Mouse (Mus musculus): Measurements from ENCODE around the gene Ptpdc1. TPM values are rescaled to one million over a fixed set of nuclear protein-coding genes. Genes with fewer than 3 reads are reported as not detected.

Gene Ptpdc1
- polyA plus RNA-seq, 1 experiment from 2014 or later = 10.7 TPM

- 65% methylated on average over 1 of the region's 1 CpGs for WGBS
Measured at GRCm38 (mm10) chr13:48555976-48556375, 69.5 kb downstream of the Ptpdc1 start.

DNA sequence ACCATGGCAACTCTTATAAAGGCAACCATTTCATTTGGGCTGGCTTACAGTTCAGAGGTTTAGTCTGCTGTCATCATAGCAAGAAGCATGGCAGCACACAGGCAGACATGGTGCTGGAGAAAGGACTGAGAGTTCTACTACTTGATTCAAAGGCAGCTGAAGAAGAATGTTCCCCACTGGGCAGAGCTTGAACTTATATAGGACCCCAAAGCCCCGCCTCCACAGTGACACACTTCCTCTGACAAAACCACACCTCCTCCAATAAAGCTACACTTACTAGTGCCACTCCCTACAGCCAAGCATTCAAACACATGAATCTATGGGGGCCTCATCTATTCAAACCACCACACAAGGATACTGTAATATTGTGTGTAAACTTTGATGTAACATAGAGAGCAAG, 70.9 kb downstream of the Ptpdc1 start:
- Histone ChIP-seq H3K9ac (ENCODE audit: low read depth, low read length) (no peak overlapping the region), H3K4me1 (replicated peaks; ENCODE audit: insufficient read depth, low read length) (0 out of 2 replicates have a peak, but pooled peaks cover 3% of the 10 kb centered on the region), H3K36me3 (ENCODE audit: insufficient read depth, low read length) (no peaks in the 10 kb centered on the region), H3K9me3 (replicated peaks; ENCODE audit: low read length) (no peaks in the 10 kb centered on the region), H3K4me2 (ENCODE audit: low read length) (no peak overlapping the region), H3K27me3 (ENCODE audit: insufficient read depth, low read length) (no peaks in the 10 kb centered on the region), H3K4me3 (replicated peaks; ENCODE audit: low read depth, low read length) (no peak overlapping the region), H3K27ac (no peak overlapping the region)
- TF ChIP-seq CTCF (IDR thresholded peaks at IDR 0.05; ENCODE audit: low read depth) = no peak
- WGBS = 86% methylated on average over 1 of the region's 1 CpGs
- ATAC-seq (replicated peaks; ENCODE audit: low FRiP score, low read depth) (no peak), DNase-seq (ENCODE audit: low spot score) (no peak)

More at GRCm38 (mm10) chr13:48555976-48556375, 69.5 kb downstream of the Ptpdc1 start:
- Histone ChIP-seq H3K4me2 (ENCODE audit: low read length) (no peak overlapping the region), H3K4me1 (replicated peaks; ENCODE audit: insufficient read depth, low read length) (0 out of 2 replicates have a peak, but pooled peaks cover 3% of the 10 kb centered on the region), H3K4me3 (replicated peaks; ENCODE audit: low read depth, low read length) (no peak overlapping the region), H3K27me3 (ENCODE audit: insufficient read depth, low read length) (no peaks in the 10 kb centered on the region), H3K36me3 (ENCODE audit: insufficient read depth, low read length) (no peaks in the 10 kb centered on the region), H3K27ac (no peak overlapping the region), H3K9me3 (replicated peaks; ENCODE audit: low read length) (no peaks in the 10 kb centered on the region), H3K9ac (ENCODE audit: low read depth, low read length) (no peak overlapping the region)
- ATAC-seq (replicated peaks; ENCODE audit: low FRiP score, low read depth) (no peak), DNase-seq (ENCODE audit: low spot score) (no peak)
- TF ChIP-seq CTCF (IDR thresholded peaks at IDR 0.05; ENCODE audit: low read depth) = no peak

DNA sequence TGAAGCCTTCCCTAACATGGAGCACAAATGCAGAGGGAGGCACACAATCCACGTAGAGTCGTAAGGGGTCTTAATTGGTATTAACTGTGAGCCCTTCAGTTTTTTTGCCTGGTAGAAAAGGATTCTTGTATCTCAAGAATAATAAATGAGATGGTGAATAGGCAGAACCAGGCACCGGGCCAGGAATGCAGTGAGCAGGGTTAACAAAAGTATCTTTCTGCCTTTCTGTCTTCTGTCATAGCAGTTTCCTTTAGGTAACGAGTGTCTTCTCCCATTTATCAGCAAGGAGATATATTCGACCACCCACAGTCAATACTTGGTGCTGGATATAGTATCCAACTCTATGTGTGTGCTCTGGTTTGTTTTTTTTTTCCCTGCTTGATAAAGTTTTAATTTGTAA, 72.0 kb downstream of the Ptpdc1 start:
- ATAC-seq (replicated peaks; ENCODE audit: low FRiP score, low read depth) (no peak), DNase-seq (ENCODE audit: low spot score) (no peak)
- TF ChIP-seq CTCF (IDR thresholded peaks at IDR 0.05; ENCODE audit: low read depth) = no peak
- Histone ChIP-seq H3K4me3 (replicated peaks; ENCODE audit: low read depth, low read length) (no peak overlapping the region), H3K9me3 (replicated peaks; ENCODE audit: low read length) (no peaks in the 10 kb centered on the region), H3K4me1 (replicated peaks; ENCODE audit: insufficient read depth, low read length) (0 out of 2 replicates have a peak, but pooled peaks cover 3% of the 10 kb centered on the region), H3K9ac (ENCODE audit: low read depth, low read length) (no peak overlapping the region), H3K27me3 (ENCODE audit: insufficient read depth, low read length) (no peaks in the 10 kb centered on the region), H3K4me2 (ENCODE audit: low read length) (no peak overlapping the region), H3K27ac (no peak overlapping the region), H3K36me3 (ENCODE audit: insufficient read depth, low read length) (no peaks in the 10 kb centered on the region)
- WGBS = 58% methylated on average over 5 of the region's 5 CpGs

DNA sequence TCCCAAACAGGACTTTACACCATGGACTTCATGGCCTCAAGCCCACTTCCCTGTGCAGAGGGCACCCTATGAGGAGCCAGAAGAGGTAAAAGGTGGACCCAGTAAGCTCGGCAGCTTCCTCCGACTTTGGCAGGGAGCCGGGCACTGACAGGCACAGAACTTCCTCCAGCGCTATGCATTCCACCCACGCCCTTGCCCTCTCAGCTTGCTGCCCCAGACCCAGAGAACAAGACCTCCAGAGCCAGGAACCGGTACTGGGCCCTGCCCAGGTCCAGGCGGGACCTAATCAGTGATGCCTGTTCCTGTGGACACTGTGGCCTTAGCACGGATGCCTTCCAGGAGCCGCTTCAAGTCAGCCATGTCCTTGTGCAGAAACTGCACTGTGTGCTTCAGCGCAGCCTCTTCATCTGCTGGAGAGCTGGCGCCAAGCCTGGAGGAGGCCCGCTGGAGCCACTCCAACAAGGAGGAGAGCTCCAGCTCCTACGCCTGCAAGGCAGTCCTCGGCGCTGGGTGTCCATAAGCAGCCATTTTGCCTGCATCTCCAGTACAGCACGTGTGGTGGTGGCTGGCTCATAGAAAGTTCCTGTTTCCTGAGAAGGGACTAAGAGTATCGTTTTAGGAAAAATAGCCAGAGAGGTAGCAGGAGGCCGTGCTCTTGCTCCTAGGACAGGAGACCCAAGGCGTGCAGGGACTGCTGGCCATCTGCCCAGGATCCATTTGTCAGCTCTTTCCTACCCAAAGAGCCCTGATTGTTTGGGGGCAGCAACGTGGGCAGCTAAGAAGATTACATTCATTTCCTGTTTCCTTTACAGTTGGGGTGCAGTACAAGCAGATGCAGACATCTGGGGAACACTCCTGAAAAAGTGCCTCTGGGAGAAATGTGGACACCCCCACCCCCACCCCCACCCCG, 73.0 kb downstream of the Ptpdc1 start:
- Histone ChIP-seq H3K4me3 (replicated peaks; ENCODE audit: low read depth, low read length) (0 out of 2 replicates have a peak overlapping the region, but pooled peaks have one; percentile 13), H3K27me3 (ENCODE audit: insufficient read depth, low read length) (no peaks in the 10 kb centered on the region), H3K9ac (ENCODE audit: low read depth, low read length) (peak overlapping the region; percentile 42; the same call in 1 of the 2 replicates), H3K4me2 (ENCODE audit: low read length) (peak overlapping the region; percentile 46), H3K9me3 (replicated peaks; ENCODE audit: low read length) (no peaks in the 10 kb centered on the region), H3K4me1 (replicated peaks; ENCODE audit: insufficient read depth, low read length) (0 out of 2 replicates have a peak, but pooled peaks cover 3% of the 10 kb centered on the region), H3K27ac (peak overlapping the region; percentile 88), H3K36me3 (ENCODE audit: insufficient read depth, low read length) (no peaks in the 10 kb centered on the region)
- DNase-seq (ENCODE audit: low spot score) (peak; percentile 86), ATAC-seq (replicated peaks; ENCODE audit: low FRiP score, low read depth) (peak; percentile 63)
- WGBS = 38% methylated on average over 21 of the region's 21 CpGs
- TF ChIP-seq CTCF (IDR thresholded peaks at IDR 0.05; ENCODE audit: low read depth) = no peak

- 85% methylated on average over 5 of the region's 5 CpGs for WGBS
- no peak for DNase-seq (ENCODE audit: low spot score)
- no peak overlapping the region for H3K9ac ChIP-seq (ENCODE audit: low read depth, low read length)
Measured at GRCm38 (mm10) chr13:48548296-48548695, 77.2 kb downstream of the Ptpdc1 start.

GRCm38 (mm10) chr13:48547623-48548022, 77.8 kb downstream of the Ptpdc1 start:
- H3K4me2 ChIP-seq (ENCODE audit: low read length) = no peak overlapping the region
- 92% methylated on average over 6 of the region's 6 CpGs for WGBS
- no peaks in the 10 kb centered on the region for H3K9me3 ChIP-seq (replicated peaks; ENCODE audit: low read length)
- H3K27ac ChIP-seq = no peak overlapping the region
- no peaks in the 10 kb centered on the region for H3K36me3 ChIP-seq (ENCODE audit: insufficient read depth, low read length)
- ATAC-seq (replicated peaks; ENCODE audit: low FRiP score, low read depth) = no peak
- H3K9ac ChIP-seq (ENCODE audit: low read depth, low read length) = no peak overlapping the region
- H3K4me3 ChIP-seq (replicated peaks; ENCODE audit: low read depth, low read length) = no peak overlapping the region
- no peaks in the 10 kb centered on the region for H3K27me3 ChIP-seq (ENCODE audit: insufficient read depth, low read length)
- peaks cover 4% of the 10 kb centered on the region; the same call in 1 of the 2 replicates for H3K4me1 ChIP-seq (replicated peaks; ENCODE audit: insufficient read depth, low read length)
- DNase-seq (ENCODE audit: low spot score) = no peak
- no peak for TF ChIP-seq CTCF (IDR thresholded peaks at IDR 0.05; ENCODE audit: low read depth)

More at GRCm38 (mm10) chr13:48548296-48548695, 77.2 kb downstream of the Ptpdc1 start:
- H3K4me2 ChIP-seq (ENCODE audit: low read length) = no peak overlapping the region
- no peaks in the 10 kb centered on the region for H3K9me3 ChIP-seq (replicated peaks; ENCODE audit: low read length)
- H3K27me3 ChIP-seq (ENCODE audit: insufficient read depth, low read length) = no peaks in the 10 kb centered on the region
- H3K4me1 ChIP-seq (replicated peaks; ENCODE audit: insufficient read depth, low read length) = 0 out of 2 replicates have a peak, but pooled peaks cover 3% of the 10 kb centered on the region
- TF ChIP-seq CTCF (IDR thresholded peaks at IDR 0.05; ENCODE audit: low read depth) = no peak
- no peak for ATAC-seq (replicated peaks; ENCODE audit: low FRiP score, low read depth)
- H3K36me3 ChIP-seq (ENCODE audit: insufficient read depth, low read length) = no peaks in the 10 kb centered on the region
- H3K27ac ChIP-seq = no peak overlapping the region
- H3K4me3 ChIP-seq (replicated peaks; ENCODE audit: low read depth, low read length) = no peak overlapping the region
